Mouse (Mus musculus) forebrain, embryonic 13.5 days (tissue): ENCODE data around the gene Kcnmb2. TPM values are rescaled to one million over a fixed set of nuclear protein-coding genes. Genes with fewer than 3 reads are reported as not detected.

Experiments used
- ATAC-seq: fragments of 200-750 bp; cut with Nextera tagmentation; 2 replicates; pipeline ENCODE4 v1.8.0; 2017
- H3K27ac ChIP-seq: fragments of 300-500 bp; sonication (generic); 2 replicates; pipeline ENCODE4 v1.5.1; 2015; ENCODE audit warnings: inconsistent platforms, mild to moderate bottlenecking, moderate library complexity
- H3K27me3 ChIP-seq: fragments of 300-500 bp; sonication (generic); 2 replicates; pipeline ENCODE4 v1.6.1; 2015; ENCODE audit warnings: mild to moderate bottlenecking, inconsistent platforms
- H3K36me3 ChIP-seq: fragments of 300-500 bp; sonication (generic); 2 replicates; pipeline ENCODE4 v1.6.1; 2015; ENCODE audit warnings: mild to moderate bottlenecking, inconsistent platforms; ENCODE audit not compliant: poor library complexity, severe bottlenecking
- H3K4me1 ChIP-seq: fragments of 300-500 bp; sonication (generic); 2 replicates; pipeline ENCODE4 v1.6.1; 2015; ENCODE audit warnings: inconsistent platforms
- H3K4me2 ChIP-seq: fragments of 300-500 bp; sonication (generic); 2 replicates; pipeline ENCODE4 v1.6.1; 2015; ENCODE audit warnings: inconsistent platforms, mild to moderate bottlenecking, moderate library complexity
- H3K4me3 ChIP-seq: fragments of 300-500 bp; sonication (generic); 2 replicates; pipeline ENCODE4 v1.5.1; 2015; ENCODE audit warnings: mild to moderate bottlenecking, inconsistent platforms
- H3K9ac ChIP-seq: fragments of 300-500 bp; sonication (generic); 2 replicates; pipeline ENCODE4 v1.6.1; 2015; ENCODE audit warnings: mild to moderate bottlenecking, inconsistent platforms
- H3K9me3 ChIP-seq: fragments of 300-500 bp; sonication (generic); replicated peaks from 2 replicates; pipeline ENCODE4 v1.6.1; 2016; ENCODE audit warnings: inconsistent platforms
- WGBS: fragments of 180-500 bp; shearing (Covaris S2); methylation state at CpG from one replicate; pipeline ENCODE4 v1.1.7; 2015; 5-methylcytosine and 5-hydroxymethylcytosine counted together
- polyA plus RNA-seq: library from polyadenylated mRNA; unstranded; fragments of >200 nt; fragmentation: Nextera tagmentation; extraction: Ambion mirVana; gene quantifications from 2 replicates; pipeline ENCODE4 v1.2.1, GENCODE M21; 2015

Kcnmb2 gene
- polyA plus RNA-seq, 1 experiment from 2014 or later: 4.0 TPM

- H3K4me3 ChIP-seq: no peak overlapping the region
- no peak overlapping the region for H3K4me2 ChIP-seq
- H3K27ac ChIP-seq: no peak overlapping the region
- H3K4me1 ChIP-seq: no peaks in the 10 kb centered on the region
- no peaks in the 10 kb centered on the region for H3K36me3 ChIP-seq
- WGBS: 87% methylated on average over 1 of the region's 1 CpGs
- H3K9ac ChIP-seq: no peak overlapping the region
- no peak for ATAC-seq
- no peaks in the 10 kb centered on the region for H3K9me3 ChIP-seq
- H3K27me3 ChIP-seq: no peaks in the 10 kb centered on the region
These were observed 186.5 kb downstream of the Kcnmb2 start for GRCm38 (mm10) chr3:32088762-32089161.

- H3K36me3 ChIP-seq: no peaks in the 10 kb centered on the region
- H3K27me3 ChIP-seq: no peaks in the 10 kb centered on the region
- no peak for ATAC-seq
- 89% methylated on average over 10 of the region's 10 CpGs for WGBS
- no peak overlapping the region for H3K4me2 ChIP-seq
- no peaks in the 10 kb centered on the region for H3K9me3 ChIP-seq
- no peak overlapping the region for H3K27ac ChIP-seq
- H3K9ac ChIP-seq: no peak overlapping the region
- H3K4me3 ChIP-seq: no peak overlapping the region
- no peaks in the 10 kb centered on the region for H3K4me1 ChIP-seq
These were observed 199.1 kb downstream of the Kcnmb2 start for GRCm38 (mm10) chr3:32101391-32101790.

GRCm38 (mm10) chr3:32119851-32120250 is 217.5 kb downstream of the Kcnmb2 start:
- 86% methylated on average over 5 of the region's 5 CpGs for WGBS
- Histone ChIP-seq H3K27ac (no peak overlapping the region), H3K4me3 (no peak overlapping the region), H3K4me2 (no peak overlapping the region), H3K36me3 (no peaks in the 10 kb centered on the region), H3K27me3 (no peaks in the 10 kb centered on the region), H3K9ac (no peak overlapping the region), H3K9me3 (no peaks in the 10 kb centered on the region), H3K4me1 (no peaks in the 10 kb centered on the region)
- no peak for ATAC-seq

GRCm38 (mm10) chr3:32121731-32122130 is 219.4 kb downstream of the Kcnmb2 start:
- Histone ChIP-seq H3K27me3 (no peaks in the 10 kb centered on the region), H3K27ac (no peak overlapping the region)

GRCm38 (mm10) chr3:32125431-32125830 is 223.1 kb downstream of the Kcnmb2 start:
- no peaks in the 10 kb centered on the region for H3K9me3 ChIP-seq
- 61% methylated on average over 4 of the region's 4 CpGs for WGBS
- no peak overlapping the region for H3K27ac ChIP-seq
- no peaks in the 10 kb centered on the region for H3K36me3 ChIP-seq
- no peaks in the 10 kb centered on the region for H3K27me3 ChIP-seq
- H3K4me1 ChIP-seq: no peaks in the 10 kb centered on the region
- H3K4me2 ChIP-seq: no peak overlapping the region
- no peak overlapping the region for H3K9ac ChIP-seq
- ATAC-seq: no peak
- H3K4me3 ChIP-seq: no peak overlapping the region

More at GRCm38 (mm10) chr3:32121731-32122130, 219.4 kb downstream of the Kcnmb2 start:
- Histone ChIP-seq H3K9me3 (no peaks in the 10 kb centered on the region), H3K4me2 (no peak overlapping the region), H3K9ac (no peak overlapping the region), H3K4me1 (no peaks in the 10 kb centered on the region), H3K36me3 (no peaks in the 10 kb centered on the region), H3K4me3 (no peak overlapping the region)
- no peak for ATAC-seq
- 85% methylated on average over 3 of the region's 3 CpGs for WGBS

- Histone ChIP-seq H3K9ac (no peak overlapping the region), H3K9me3 (no peaks in the 10 kb centered on the region), H3K27me3 (no peaks in the 10 kb centered on the region), H3K4me2 (no peak overlapping the region), H3K4me1 (no peaks in the 10 kb centered on the region), H3K4me3 (no peak overlapping the region), H3K36me3 (no peaks in the 10 kb centered on the region), H3K27ac (no peak overlapping the region)
- WGBS: 2% methylated on average over 5 of the region's 5 CpGs
- ATAC-seq: no peak
These were observed 226.1 kb downstream of the Kcnmb2 start for GRCm38 (mm10) chr3:32128391-32128790.

GRCm38 (mm10) chr3:32130696-32131095 is 228.4 kb downstream of the Kcnmb2 start:
- Histone ChIP-seq H3K36me3 (no peaks in the 10 kb centered on the region), H3K27ac (no peak overlapping the region), H3K4me3 (no peak overlapping the region), H3K9ac (no peak overlapping the region), H3K9me3 (no peaks in the 10 kb centered on the region), H3K4me2 (no peak overlapping the region), H3K27me3 (no peaks in the 10 kb centered on the region), H3K4me1 (no peaks in the 10 kb centered on the region)
- WGBS: 63% methylated on average over 1 of the region's 1 CpGs
- ATAC-seq: no peak

- Histone ChIP-seq H3K4me1 (no peaks in the 10 kb centered on the region), H3K9me3 (no peaks in the 10 kb centered on the region), H3K9ac (no peak overlapping the region), H3K27ac (no peak overlapping the region), H3K4me3 (no peak overlapping the region), H3K4me2 (no peak overlapping the region), H3K36me3 (no peaks in the 10 kb centered on the region), H3K27me3 (no peaks in the 10 kb centered on the region)
- no peak for ATAC-seq
- 80% methylated on average over 3 of the region's 3 CpGs for WGBS
These were observed 230.2 kb downstream of the Kcnmb2 start for GRCm38 (mm10) chr3:32132395-32133004.

- Histone ChIP-seq H3K27me3 (no peaks in the 10 kb centered on the region), H3K4me1 (0 out of 2 replicates have a peak, but pooled peaks cover 3% of the 10 kb centered on the region), H3K4me3 (no peak overlapping the region), H3K36me3 (no peaks in the 10 kb centered on the region), H3K27ac (no peak overlapping the region), H3K4me2 (no peak overlapping the region), H3K9ac (no peak overlapping the region), H3K9me3 (no peaks in the 10 kb centered on the region)
- 86% methylated on average over 5 of the region's 5 CpGs for WGBS
- ATAC-seq: no peak
These were observed 241.9 kb downstream of the Kcnmb2 start for GRCm38 (mm10) chr3:32144194-32144593.

GRCm38 (mm10) chr3:32144655-32145054 is 242.3 kb downstream of the Kcnmb2 start:
- ATAC-seq: peak; percentile 63
- no peak overlapping the region for H3K27ac ChIP-seq
- WGBS: 53% methylated on average over 3 of the region's 3 CpGs

GRCm38 (mm10) chr3:32147739-32148138 is 245.4 kb downstream of the Kcnmb2 start:
- H3K9ac ChIP-seq: no peak overlapping the region
- H3K4me2 ChIP-seq: no peak overlapping the region
- no peaks in the 10 kb centered on the region for H3K36me3 ChIP-seq
- 81% methylated on average over 4 of the region's 4 CpGs for WGBS
- no peaks in the 10 kb centered on the region for H3K27me3 ChIP-seq
- no peaks in the 10 kb centered on the region for H3K9me3 ChIP-seq
- H3K27ac ChIP-seq: no peak overlapping the region
- H3K4me1 ChIP-seq: 0 out of 2 replicates have a peak, but pooled peaks cover 3% of the 10 kb centered on the region
- ATAC-seq: peak; percentile 41; the same call in 1 of the 2 replicates
- no peak overlapping the region for H3K4me3 ChIP-seq

More at GRCm38 (mm10) chr3:32144655-32145054, 242.3 kb downstream of the Kcnmb2 start:
- no peaks in the 10 kb centered on the region for H3K9me3 ChIP-seq
- H3K9ac ChIP-seq: no peak overlapping the region
- H3K4me1 ChIP-seq: 0 out of 2 replicates have a peak, but pooled peaks cover 3% of the 10 kb centered on the region
- H3K36me3 ChIP-seq: no peaks in the 10 kb centered on the region
- no peak overlapping the region for H3K4me3 ChIP-seq
- no peak overlapping the region for H3K4me2 ChIP-seq
- no peaks in the 10 kb centered on the region for H3K27me3 ChIP-seq

- peak; percentile 33; the same call in 1 of the 2 replicates for ATAC-seq
- no peaks in the 10 kb centered on the region for H3K27me3 ChIP-seq
- H3K4me3 ChIP-seq: no peak overlapping the region
- H3K9ac ChIP-seq: no peak overlapping the region
- 57% methylated on average over 14 of the region's 14 CpGs for WGBS
- H3K4me1 ChIP-seq: no peaks in the 10 kb centered on the region
- H3K27ac ChIP-seq: no peak overlapping the region
- H3K4me2 ChIP-seq: no peak overlapping the region
- no peaks in the 10 kb centered on the region for H3K36me3 ChIP-seq
- H3K9me3 ChIP-seq: no peaks in the 10 kb centered on the region
These were observed 247.7 kb downstream of the Kcnmb2 start for GRCm38 (mm10) chr3:32149851-32150570.
